Mouse (Mus musculus) ES-E14 (cell line): ENCODE data around the gene Stk35. TPM values are rescaled to one million over a fixed set of nuclear protein-coding genes. Genes with fewer than 3 reads are reported as not detected.

ENCODE experiments used
- DNase-seq: peaks from one replicate; pipeline ENCODE4 v3.0.0-alpha.2; 2013; ENCODE audit warnings: low read depth, low spot score
- H3K27ac ChIP-seq: 2 replicates; pipeline ENCODE4 v1.5.1; 2012; ENCODE audit warnings: low read depth, mild to moderate bottlenecking, low read length, moderate library complexity, mixed read lengths; ENCODE audit not compliant: poor library complexity, insufficient read depth, severe bottlenecking
- H3K36me3 ChIP-seq: 2 replicates; pipeline ENCODE4 v1.6.1; 2012; ENCODE audit warnings: mild to moderate bottlenecking, low read length, moderate library complexity, mixed read lengths; ENCODE audit not compliant: control insufficient read depth, poor library complexity, insufficient read depth, severe bottlenecking
- H3K4me1 ChIP-seq, 2 experiments: fragments of 150-350 bp in 1 of 2; sonication (generic) in 1 of 2; 2 replicates each; pipeline ENCODE4 v1.6.1; 2012; ENCODE audit warnings: low read length in 2 of 2, mild to moderate bottlenecking in 1 of 2, mixed read lengths in 1 of 2; ENCODE audit not compliant: control insufficient read depth in 2 of 2, insufficient read depth in 2 of 2, poor library complexity in 1 of 2
- H3K4me3 ChIP-seq, 2 experiments: fragments of 150-350 bp in 1 of 2; sonication (generic) in 1 of 2; 2 replicates each; pipeline ENCODE4 v1.5.1; 2012; ENCODE audit warnings: low read length in 2 of 2, low read depth in 1 of 2, mild to moderate bottlenecking in 1 of 2, mixed read lengths in 1 of 2; ENCODE audit not compliant: insufficient read depth in 1 of 2, poor library complexity in 1 of 2, severe bottlenecking in 1 of 2
- H3K9ac ChIP-seq: 2 replicates; pipeline ENCODE4 v1.6.1; 2012; ENCODE audit warnings: low read depth, mild to moderate bottlenecking, low read length, mixed read lengths; ENCODE audit not compliant: poor library complexity, insufficient read depth, severe bottlenecking
- H3K9me3 ChIP-seq: fragments of 150-350 bp; sonication (generic); 2 replicates; pipeline ENCODE4 v1.6.1; 2012; ENCODE audit warnings: low read depth, mild to moderate bottlenecking, low read length; ENCODE audit not compliant: control insufficient read depth, insufficient read depth
- CHD2 ChIP-seq: IDR thresholded peaks from 2 replicates; pipeline ENCODE4 v1.6.1; 2014; ENCODE audit warnings: mild to moderate bottlenecking, low read depth, low read length, inconsistent platforms
- HCFC1 ChIP-seq: IDR thresholded peaks from 2 replicates; pipeline ENCODE4 v1.6.1; 2012; ENCODE audit warnings: low read length, inconsistent platforms, borderline replicate concordance; ENCODE audit not compliant: insufficient read depth
- MAFK ChIP-seq: IDR thresholded peaks from 2 replicates; pipeline ENCODE4 v1.6.1; 2014; ENCODE audit warnings: mild to moderate bottlenecking, low read depth, low read length, inconsistent platforms; ENCODE audit not compliant: insufficient read depth
- ZC3H11A ChIP-seq: IDR thresholded peaks from 2 replicates; pipeline ENCODE4 v1.6.1; 2012; ENCODE audit warnings: low read depth, mild to moderate bottlenecking, inconsistent platforms, low read length, borderline replicate concordance
- ZNF384 ChIP-seq: IDR thresholded peaks from 2 replicates; pipeline ENCODE4 v1.6.1; 2012; ENCODE audit warnings: low read depth, low read length, inconsistent platforms
- in situ Hi-C, 2 experiments: fragments of 600-800 bp; cut with MboI; formaldehyde crosslinking; loops; one replicate each; pipeline ENCODE4 v1.15.1; 2025; ENCODE audit warnings: low sequenced_read_pairs in 2 of 2, inconsistent platforms in 1 of 2; ENCODE audit not compliant: unreplicated experiment in 2 of 2
- total RNA-seq: library from RNA; depleted of rRNA; stranded (reverse); fragments of 300-350 nt; gene quantifications from 2 replicates; pipeline ENCODE4 v1.2.3, GENCODE M21; 2012

The Stk35 gene
- total RNA-seq, 1 experiment, result 22.1 TPM

- no peak for DNase-seq
- no peak for TF ChIP-seq ZC3H11A
- TF ChIP-seq ZNF384, result no peak
- peaks cover 23% of the 10 kb centered on the region; the same call in 1 of the 2 replicates for H3K36me3 ChIP-seq
- in situ Hi-C loops, result no loop called here
- peaks cover 0 to 16% of the 10 kb centered on the region in 2 experiments; a peak in 2 of 4 replicates for H3K4me1 ChIP-seq
- H3K4me3 ChIP-seq, result no peak overlapping the region
- no peaks in the 10 kb centered on the region for H3K9me3 ChIP-seq
- no peak overlapping the region for H3K27ac ChIP-seq
- no peak overlapping the region for H3K9ac ChIP-seq
These were observed 18.6 kb downstream of the Stk35 start for GRCm38 (mm10) chr2:129818868-129819267.

- TF ChIP-seq ZC3H11A (no peak), HCFC1 (no peak), CHD2 (no peak), MAFK (no peak), ZNF384 (no peak)
- no peak overlapping the region for H3K27ac ChIP-seq
- DNase-seq, result no peak
- H3K36me3 ChIP-seq, result peaks cover 26% of the 10 kb centered on the region; the same call in 1 of the 2 replicates
- in situ Hi-C loops, result no loop called here
- H3K4me1 ChIP-seq, result peaks cover 0 to 18% of the 10 kb centered on the region in 2 experiments; a peak in 2 of 4 replicates
- no peaks in the 10 kb centered on the region for H3K9me3 ChIP-seq
- H3K9ac ChIP-seq, result no peak overlapping the region
- H3K4me3 ChIP-seq, result no peak overlapping the region
These were observed 19.2 kb downstream of the Stk35 start for GRCm38 (mm10) chr2:129819531-129819930.

GRCm38 (mm10) chr2:129819951-129820350, 19.6 kb downstream of the Stk35 start:
- in situ Hi-C loops, result no loop called here
- H3K27ac ChIP-seq, result no peak overlapping the region
- no peaks in the 10 kb centered on the region for H3K9me3 ChIP-seq
- TF ChIP-seq CHD2 (no peak), ZNF384 (no peak), ZC3H11A (no peak), HCFC1 (no peak), MAFK (no peak)
- peaks cover 0 to 18% of the 10 kb centered on the region in 2 experiments; a peak in 2 of 4 replicates for H3K4me1 ChIP-seq
- H3K4me3 ChIP-seq, result no peak overlapping the region
- H3K9ac ChIP-seq, result no peak overlapping the region
- DNase-seq, result no peak
- H3K36me3 ChIP-seq, result peaks cover 24% of the 10 kb centered on the region; the same call in 1 of the 2 replicates

GRCm38 (mm10) chr2:129821021-129821420, 20.7 kb downstream of the Stk35 start:
- Histone ChIP-seq H3K9ac (no peak overlapping the region), H3K4me1 (peaks cover 0 to 13% of the 10 kb centered on the region in 2 experiments; a peak in 1 of 4 replicates), H3K9me3 (no peaks in the 10 kb centered on the region), H3K36me3 (peaks cover 17% of the 10 kb centered on the region; the same call in 1 of the 2 replicates), H3K27ac (no peak overlapping the region), H3K4me3 (no peak overlapping the region)
- TF ChIP-seq ZC3H11A (no peak), MAFK (no peak), CHD2 (no peak), ZNF384 (no peak), HCFC1 (no peak)
- in situ Hi-C loops, result no loop called here
- no peak for DNase-seq

GRCm38 (mm10) chr2:129821568-129821967, 21.3 kb downstream of the Stk35 start:
- in situ Hi-C loops, result no loop called here
- DNase-seq, result no peak
- Histone ChIP-seq H3K9ac (no peak overlapping the region), H3K36me3 (peaks cover 14% of the 10 kb centered on the region; the same call in 1 of the 2 replicates), H3K4me3 (no peak overlapping the region), H3K4me1 (peaks cover 0 to 10% of the 10 kb centered on the region in 2 experiments; a peak in 1 of 4 replicates), H3K9me3 (no peaks in the 10 kb centered on the region), H3K27ac (no peak overlapping the region)
- TF ChIP-seq MAFK (no peak), CHD2 (no peak), HCFC1 (no peak), ZC3H11A (no peak), ZNF384 (no peak)
